Mouse (Mus musculus) bone marrow, adult 2 months (tissue): ENCODE measurements at regions not wholly inside any gene's neighbourhood (a gene's known extent, or its start where the extent isn't known, plus 50 kb on each side); places are given as distances from the start of the nearest gene placed in this dataset.

ENCODE experiments used
- H3K27ac ChIP-seq: fragments of 200-500 bp; 2 replicates; pipeline ENCODE4 v1.5.1; 2012; ENCODE audit warnings: low read depth, mild to moderate bottlenecking, control low read depth, inconsistent platforms, low read length; ENCODE audit not compliant: control insufficient read depth, poor library complexity, insufficient read depth
- H3K4me1 ChIP-seq: fragments of 200-500 bp; 2 replicates; pipeline ENCODE4 v1.6.1; 2011; ENCODE audit warnings: low read length; ENCODE audit not compliant: control insufficient read depth, insufficient read depth
- H3K4me3 ChIP-seq: fragments of 200-500 bp; replicated peaks from 2 replicates; pipeline ENCODE3; 2011; ENCODE audit warnings: mild to moderate bottlenecking, low read depth, low read length, control low read depth; ENCODE audit not compliant: control insufficient read depth
- CTCF ChIP-seq: fragments of 200-500 bp; IDR thresholded peaks from 2 replicates; pipeline ENCODE4 v1.5.1; 2011; ENCODE audit warnings: low read length, control low read depth; ENCODE audit not compliant: control insufficient read depth, insufficient read depth
- POLR2A ChIP-seq: fragments of 200-500 bp; IDR thresholded peaks from 2 replicates; pipeline ENCODE4 v1.6.1; 2011; ENCODE audit warnings: low read depth, mild to moderate bottlenecking, control low read depth, low read length, borderline replicate concordance; ENCODE audit not compliant: control insufficient read depth
- WGBS: fragments of 180-500 bp; shearing (Covaris S2); methylation state at CpG from one replicate; pipeline ENCODE4 v1.1.7; 2018; 5-methylcytosine and 5-hydroxymethylcytosine counted together

DNA sequence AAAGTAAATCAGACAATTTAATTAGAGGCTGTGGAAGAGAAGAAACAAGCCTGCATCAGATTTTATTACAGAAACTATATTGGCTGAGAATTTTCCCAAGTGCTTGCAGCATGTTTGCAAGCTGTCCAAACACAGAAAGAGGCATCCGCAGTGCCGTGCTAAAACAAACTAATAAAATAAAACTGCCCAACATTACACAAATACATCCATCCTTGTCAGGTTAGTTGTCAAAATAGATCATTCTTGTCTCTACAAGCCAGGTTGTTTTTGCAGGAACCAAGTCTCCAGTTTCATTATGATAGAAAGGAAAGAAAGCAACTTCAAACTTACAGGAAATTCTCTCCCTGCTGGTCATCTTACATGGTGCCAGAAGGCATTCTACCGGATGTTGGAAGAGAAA lies 95.0 kb upstream of the Slc22a22 start:
- WGBS, result 72% methylated on average over 3 of the region's 3 CpGs
- H3K4me1 ChIP-seq, result no peaks in the 10 kb centered on the region
- no peak overlapping the region for H3K27ac ChIP-seq

DNA sequence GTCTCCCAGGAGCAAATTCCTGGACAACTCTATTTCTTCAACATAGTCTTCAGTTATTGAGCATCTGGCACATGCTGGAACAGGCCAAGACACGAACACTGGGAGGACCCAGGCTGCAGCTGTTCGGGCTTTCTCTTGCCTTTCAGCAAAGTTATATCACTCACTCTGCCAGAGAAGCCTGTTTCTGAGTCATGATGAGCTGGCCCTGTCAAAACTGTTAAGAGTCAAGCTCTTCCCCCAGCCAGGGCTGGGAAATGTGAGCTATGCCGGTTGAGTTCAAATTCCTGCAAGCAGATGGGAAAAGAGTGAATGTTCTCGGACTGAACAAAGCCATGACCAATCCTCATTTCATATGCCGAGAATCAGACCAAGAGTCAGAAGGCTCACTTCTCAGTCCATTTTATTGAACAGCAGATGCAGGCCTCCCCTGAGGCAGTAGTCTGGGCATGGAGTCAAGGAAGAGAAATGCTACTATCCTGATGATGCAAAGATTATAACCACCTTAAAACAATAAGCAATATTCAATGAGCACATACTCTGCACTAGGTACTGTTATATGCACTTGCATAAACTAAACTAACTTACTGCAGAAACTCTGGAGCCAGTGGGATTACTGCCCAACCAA lies 90.7 kb upstream of the Slc22a22 start:
- Histone ChIP-seq H3K4me3 (no peak overlapping the region), H3K4me1 (no peaks in the 10 kb centered on the region), H3K27ac (no peak overlapping the region)
- WGBS, result 80% methylated on average over 5 of the region's 5 CpGs
- TF ChIP-seq CTCF, result no peak
- TF ChIP-seq POLR2A, result no peak

More for the DNA sequence above, 95.0 kb upstream of the Slc22a22 start:
- no peak overlapping the region for H3K4me3 ChIP-seq
- TF ChIP-seq POLR2A, result no peak
- TF ChIP-seq CTCF, result no peak

DNA sequence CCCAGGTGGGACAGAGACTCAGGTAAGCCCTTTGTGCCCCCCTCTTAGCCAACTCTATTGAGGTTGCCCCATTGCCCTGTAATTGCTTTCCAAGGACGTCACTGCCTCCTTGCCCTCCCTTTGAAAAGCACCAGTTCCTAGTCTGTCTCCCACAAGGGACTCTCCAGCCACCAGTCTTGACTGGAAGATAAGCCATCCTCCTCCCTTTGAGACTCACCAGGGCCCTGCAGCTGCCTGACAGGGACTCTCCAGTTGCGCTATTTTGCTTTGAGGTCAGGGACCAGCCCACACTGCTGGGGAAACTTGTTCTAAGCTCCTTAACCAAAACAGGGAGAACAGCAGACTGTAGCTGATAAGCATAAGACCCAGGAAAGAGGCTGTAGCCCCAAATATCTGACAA lies 69.7 kb upstream of the Slc22a22 start:
- TF ChIP-seq POLR2A, result no peak
- TF ChIP-seq CTCF, result no peak
- no peaks in the 10 kb centered on the region for H3K4me1 ChIP-seq
- H3K4me3 ChIP-seq, result no peak overlapping the region
- H3K27ac ChIP-seq, result no peak overlapping the region
- WGBS, result 74% methylated on average over 2 of the region's 2 CpGs

DNA sequence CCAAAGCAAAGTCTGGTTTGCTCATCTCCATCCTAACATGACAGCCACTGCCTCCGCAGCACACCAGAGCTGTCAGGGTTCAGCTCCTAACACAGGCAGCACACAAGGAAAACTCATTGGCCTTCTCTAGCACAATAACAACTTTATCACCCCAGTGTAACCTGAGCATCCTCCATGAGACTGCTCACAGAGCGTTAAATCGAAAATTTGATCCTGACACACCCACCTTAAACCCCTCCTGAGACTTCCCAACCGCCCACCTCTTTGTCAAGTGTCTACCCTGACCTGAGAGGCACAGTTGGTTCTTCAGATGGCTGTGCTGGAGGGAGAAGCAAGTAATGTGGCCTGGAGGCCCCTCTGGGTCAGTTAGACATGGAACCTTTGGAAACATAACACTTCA lies 67.7 kb upstream of the Slc22a22 start:
- 82% methylated on average over 4 of the region's 4 CpGs for WGBS
- Histone ChIP-seq H3K27ac (no peak overlapping the region), H3K4me3 (no peak overlapping the region), H3K4me1 (no peaks in the 10 kb centered on the region)
- TF ChIP-seq POLR2A, result no peak
- TF ChIP-seq CTCF, result no peak

DNA sequence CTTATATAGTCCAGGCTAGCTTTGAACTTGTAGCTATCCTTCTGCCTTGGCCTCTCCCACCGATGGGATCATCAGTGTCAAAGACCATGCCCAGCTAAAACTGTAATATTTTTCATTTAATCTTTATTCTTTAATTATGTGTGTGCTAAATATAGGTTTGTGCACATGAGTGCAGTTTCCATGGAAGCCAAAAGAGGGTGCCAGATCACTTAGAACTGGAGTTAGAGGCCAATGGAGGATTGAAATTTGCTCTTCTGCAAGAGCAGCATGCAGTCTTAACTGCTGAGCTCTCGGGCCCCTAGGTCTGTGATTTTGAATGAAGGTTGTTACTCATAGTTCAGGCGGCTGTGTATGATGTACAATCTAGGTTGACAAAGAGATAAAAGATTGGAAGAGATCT lies 66.6 kb upstream of the Slc22a22 start:
- no peak for TF ChIP-seq POLR2A
- TF ChIP-seq CTCF, result no peak
- WGBS, result 62% methylated on average over 3 of the region's 3 CpGs
- no peak overlapping the region for H3K27ac ChIP-seq
- H3K4me3 ChIP-seq, result no peak overlapping the region
- no peaks in the 10 kb centered on the region for H3K4me1 ChIP-seq

DNA sequence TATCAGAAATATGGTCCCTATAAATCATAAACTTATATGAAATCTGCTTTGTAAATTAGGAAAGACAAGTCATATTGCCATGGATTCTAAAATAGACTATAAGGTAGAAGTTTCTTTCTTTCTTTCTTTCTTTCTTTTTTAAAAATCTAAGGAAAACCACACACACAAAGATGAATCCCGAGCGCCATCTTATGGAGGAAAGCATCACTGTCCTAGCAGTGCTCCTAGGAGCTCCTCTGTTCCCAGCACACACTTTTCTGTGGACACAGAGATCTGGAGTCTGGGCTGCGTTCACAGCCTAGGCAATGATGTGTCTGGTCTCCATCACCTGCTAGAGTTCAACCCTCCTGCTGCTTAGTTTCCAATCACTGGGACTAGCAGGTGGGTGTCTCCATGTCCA lies 65.2 kb upstream of the Slc22a22 start:
- 51% methylated on average over 3 of the region's 3 CpGs for WGBS
- H3K4me1 ChIP-seq, result no peaks in the 10 kb centered on the region
- no peak overlapping the region for H3K27ac ChIP-seq
- TF ChIP-seq CTCF, result no peak
- TF ChIP-seq POLR2A, result no peak
- no peak overlapping the region for H3K4me3 ChIP-seq

DNA sequence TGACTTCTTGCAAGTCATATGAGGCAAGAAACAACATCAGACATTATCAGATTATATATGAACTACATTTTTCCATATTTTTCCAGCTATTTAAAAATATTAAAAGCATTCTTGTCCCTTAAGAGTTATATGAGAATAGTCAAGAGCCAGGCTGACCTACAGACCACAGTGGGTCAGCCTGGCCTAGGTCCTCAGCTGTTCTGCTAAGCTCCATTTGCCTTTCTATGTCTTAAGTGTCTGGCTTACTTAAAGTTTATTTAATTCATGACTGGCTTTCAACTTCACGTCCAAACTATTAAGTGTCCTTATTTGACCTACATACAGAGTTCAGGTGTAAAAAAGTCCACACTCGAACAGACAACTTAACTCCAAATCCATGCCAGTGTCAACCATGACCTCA lies 58.1 kb upstream of the Slc22a22 start:
- H3K4me1 ChIP-seq, result no peaks in the 10 kb centered on the region
- H3K27ac ChIP-seq, result no peak overlapping the region
- 68% methylated on average over 2 of the region's 2 CpGs for WGBS
- TF ChIP-seq CTCF, result no peak
- TF ChIP-seq POLR2A, result no peak
- no peak overlapping the region for H3K4me3 ChIP-seq
